Mouse (Mus musculus): ENCODE measurements around the gene Slit1.

The Slit1 gene

DNA sequence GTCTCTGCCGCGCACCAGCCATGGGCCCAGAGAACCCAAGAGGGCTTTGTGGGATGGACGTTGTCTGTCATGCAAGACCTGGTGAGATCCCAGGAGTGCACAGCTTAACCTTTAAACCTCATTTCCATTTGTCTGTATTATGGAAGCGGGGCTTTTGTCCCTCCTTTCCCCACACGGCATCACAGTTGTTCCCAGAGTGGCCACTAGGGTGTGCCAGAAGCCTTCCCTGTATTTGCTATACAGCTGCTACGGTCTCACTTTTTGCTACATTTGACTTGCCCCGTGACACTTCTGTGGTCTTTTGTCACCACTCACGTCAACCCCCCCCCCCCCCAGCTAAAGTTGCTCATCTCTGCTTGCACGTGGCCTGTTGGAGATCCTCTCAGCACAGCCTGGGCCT is 87.5 kb downstream of the Slit1 start:
- DNase-seq (ENCODE audit: low spot score in 2 of 2): peak; percentile 33 to 45

DNA sequence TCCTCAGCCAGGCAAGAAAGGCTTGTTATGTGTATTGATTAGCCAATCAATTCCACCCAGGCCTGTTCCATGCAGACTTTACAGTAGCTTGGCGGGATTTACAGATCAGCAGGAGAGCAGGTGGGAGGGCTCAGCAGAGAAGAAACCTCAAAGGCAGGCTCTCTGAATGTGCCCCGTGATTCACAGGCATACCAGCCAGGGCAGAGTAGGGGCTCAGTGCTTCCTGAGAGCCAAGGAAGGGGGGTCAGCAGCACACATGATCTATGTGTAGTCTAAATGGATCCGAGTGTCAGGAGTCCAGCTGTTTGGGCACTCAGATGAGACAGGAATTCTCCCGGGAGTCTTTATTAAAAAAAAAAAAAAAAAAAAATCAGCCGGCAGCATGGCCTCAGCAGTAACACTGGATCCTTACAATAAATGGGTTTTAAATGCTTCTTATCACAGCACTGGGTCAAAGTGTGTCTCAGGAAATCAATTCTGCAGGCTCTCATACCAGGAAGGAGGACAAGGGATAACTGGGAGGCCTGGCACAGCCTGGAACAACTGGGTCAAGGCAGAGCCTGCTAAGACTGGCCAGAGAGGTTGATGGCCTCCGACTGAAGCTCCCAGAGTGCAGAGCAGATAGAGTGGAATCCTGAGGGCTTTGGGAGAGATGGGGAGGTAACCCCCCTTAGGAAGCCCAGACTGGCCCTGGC is 88.2 kb downstream of the Slit1 start:
- DNase-seq (ENCODE audit: low spot score in 2 of 2): no peak

DNA sequence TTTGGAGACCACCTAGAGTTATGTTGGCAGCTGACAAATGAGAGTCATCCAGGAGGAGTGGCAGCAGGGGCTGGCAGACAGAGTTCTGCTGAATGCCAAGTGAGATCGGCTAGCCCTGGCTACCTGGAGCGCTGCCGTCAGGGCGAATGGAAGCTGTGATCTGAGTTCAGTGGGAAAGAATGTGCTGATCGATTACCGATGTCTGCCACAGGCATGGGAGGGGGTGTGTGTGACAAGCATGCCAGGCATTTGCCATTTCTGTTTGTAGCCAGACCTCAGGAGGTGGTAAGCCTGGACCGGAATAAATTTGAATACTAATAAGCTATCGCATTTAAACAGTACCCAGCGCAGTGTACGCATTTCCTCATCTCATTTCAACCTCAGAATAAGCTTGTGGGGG is 91.5 kb downstream of the Slit1 start:
- no peak for DNase-seq (ENCODE audit: low spot score in 2 of 2)

DNA sequence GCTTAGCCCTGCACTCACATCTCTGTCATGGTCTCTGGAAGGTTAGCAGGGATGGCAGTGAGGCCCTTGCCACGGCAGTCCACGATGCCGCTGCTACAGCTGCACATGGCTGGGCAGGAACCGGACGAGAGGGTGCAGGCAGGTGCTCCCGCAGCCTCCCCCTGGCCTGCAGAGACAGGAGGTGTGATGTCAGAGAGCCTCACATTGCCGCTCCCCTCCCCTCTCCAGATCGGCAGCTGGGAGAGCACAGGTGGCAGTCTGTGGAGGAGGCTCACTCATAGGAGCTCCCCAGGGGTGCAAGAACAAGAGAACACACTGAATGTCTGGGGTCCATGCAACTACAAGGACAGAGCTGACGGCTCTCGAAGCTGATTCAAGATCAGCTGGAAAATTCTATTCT is 94.1 kb downstream of the Slit1 start:
- DNase-seq (ENCODE audit: low spot score in 2 of 2): no peak

DNA sequence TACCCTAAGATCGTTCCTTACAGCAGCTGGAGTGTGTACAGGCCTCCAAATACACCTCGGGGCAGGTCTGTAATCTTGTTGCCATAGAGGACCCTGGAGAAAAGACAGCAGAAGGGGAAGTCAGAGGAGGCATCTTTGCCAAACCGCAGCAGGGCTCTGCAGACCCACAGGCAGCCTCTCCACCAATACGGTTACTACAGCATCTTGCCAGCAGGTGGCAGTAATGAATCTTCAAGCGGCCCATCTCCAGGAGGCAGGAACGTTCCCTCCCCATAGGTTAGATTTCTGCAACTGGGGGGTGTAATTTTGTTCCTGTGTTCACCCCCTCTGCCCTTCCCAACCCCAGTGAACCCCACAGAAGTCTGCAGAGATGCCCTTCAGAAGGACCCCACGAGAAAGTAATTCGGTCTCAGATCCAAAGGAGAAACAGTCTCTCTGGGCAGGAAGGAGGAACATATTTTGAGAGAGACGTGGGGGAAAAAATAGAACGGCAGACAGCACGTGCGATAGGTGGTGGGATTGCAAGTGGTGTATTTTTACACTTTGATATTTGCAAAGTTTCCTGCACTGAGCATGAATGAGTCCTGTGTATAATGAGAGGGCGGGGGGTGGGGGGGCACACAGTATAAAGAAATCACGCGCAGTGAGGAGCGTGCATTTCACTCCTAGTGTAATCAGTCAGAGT is 96.4 kb downstream of the Slit1 start:
- DNase-seq (ENCODE audit: low spot score in 2 of 2): peak; percentile 40 to 58

DNA sequence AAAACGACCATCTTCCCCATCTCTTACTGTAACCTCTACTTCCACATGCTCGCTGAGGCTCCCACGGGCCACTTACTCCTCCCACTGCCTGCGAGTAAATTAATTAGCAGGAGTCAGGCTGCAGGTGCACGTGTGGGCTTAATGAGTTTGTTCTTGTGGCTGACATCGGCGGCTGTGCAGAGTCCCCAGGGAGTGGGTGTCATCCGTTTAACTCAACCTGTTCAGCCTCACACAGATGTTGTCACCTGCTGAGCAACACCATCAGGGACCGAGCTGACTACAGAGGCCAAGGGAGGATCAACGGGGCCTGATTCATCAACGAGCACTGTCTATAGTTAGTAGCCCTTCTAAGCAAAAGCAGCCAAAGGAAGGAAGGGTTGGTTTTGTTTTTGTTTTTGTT is 100.5 kb downstream of the Slit1 start:
- DNase-seq (ENCODE audit: low spot score in 2 of 2): no peak

DNA sequence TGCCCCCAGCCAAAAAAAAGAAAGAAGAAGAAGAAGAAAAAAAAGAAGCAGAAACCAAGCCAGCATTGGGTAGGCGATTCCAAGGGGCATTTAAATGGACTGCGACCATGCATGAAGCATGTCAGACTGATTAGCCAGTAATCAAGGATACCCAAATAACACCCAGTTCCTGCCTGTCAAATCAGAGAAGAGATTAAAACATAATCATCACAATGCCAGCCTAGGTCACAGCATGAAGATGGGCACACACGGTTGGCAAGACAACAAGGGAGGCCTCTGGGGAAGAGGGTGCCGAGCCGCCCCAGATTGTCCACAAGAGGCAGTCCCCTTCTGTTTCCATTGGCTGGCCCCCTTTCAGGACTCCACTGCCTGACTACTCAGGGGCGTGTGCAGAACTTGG is 108.5 kb downstream of the Slit1 start:
- no peak for DNase-seq (ENCODE audit: low spot score in 2 of 2)

DNA sequence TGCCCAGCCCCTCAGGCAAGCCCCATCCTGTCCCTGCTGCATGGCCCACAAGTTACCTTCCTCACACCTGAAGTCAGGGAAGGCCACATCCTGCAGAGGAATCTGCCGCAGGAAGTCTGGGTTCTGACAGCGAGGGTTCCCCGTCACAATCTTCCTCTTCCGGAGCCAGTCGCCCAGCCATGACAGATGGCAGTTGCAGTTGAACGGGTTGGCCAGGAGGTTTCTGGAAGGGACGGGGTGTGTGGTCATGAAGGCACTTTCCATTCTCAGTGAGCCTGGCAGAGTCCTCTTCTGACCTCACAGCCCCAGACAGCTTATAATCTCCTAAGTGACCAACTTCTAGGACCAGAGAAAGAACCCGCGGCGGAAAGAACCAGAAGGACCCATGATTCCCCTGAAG is 109.4 kb downstream of the Slit1 start:
- no peak for DNase-seq (ENCODE audit: low spot score in 2 of 2)

DNA sequence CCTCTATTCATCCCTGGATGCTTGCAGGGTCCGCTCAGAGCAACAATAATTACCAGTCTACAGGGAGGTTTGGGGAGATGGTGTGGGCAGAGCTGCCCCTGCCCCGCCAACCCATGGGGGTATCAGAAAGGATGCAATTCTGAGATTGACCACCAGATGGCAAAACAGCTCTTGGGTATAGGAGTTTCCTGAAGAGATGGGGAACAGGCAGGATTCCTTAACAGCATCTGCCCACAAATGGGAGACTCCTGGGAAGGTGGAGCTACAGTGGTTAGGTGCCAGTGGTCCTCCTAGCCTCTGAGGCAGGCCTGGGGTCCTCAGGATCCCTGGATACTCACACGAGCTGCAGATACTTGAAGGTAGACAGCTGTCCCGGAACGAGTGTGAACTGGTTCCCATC is 113.9 kb downstream of the Slit1 start:
- DNase-seq (ENCODE audit: low spot score in 2 of 2): peak; percentile 8 to 17

DNA sequence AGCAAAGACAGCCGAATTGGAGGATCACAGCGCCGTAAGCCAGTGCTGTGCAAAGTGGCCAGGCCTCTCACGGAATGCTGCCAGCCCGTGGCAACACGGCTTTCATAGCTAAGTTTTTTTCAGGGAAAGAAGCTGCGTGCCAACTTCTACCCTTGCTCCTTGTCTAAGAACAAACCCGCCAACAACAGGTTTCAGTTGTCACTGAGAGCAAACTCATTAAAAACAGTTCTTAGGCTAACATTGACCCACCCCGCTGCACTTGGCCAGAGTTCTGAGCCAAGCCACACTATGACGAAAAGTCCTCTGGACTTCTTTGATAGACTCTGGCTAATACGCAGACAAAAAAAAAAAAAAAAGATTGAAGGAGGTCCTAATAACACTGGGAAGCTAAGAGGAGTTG is 114.5 kb downstream of the Slit1 start:
- no peak for DNase-seq (ENCODE audit: low spot score in 2 of 2)

DNA sequence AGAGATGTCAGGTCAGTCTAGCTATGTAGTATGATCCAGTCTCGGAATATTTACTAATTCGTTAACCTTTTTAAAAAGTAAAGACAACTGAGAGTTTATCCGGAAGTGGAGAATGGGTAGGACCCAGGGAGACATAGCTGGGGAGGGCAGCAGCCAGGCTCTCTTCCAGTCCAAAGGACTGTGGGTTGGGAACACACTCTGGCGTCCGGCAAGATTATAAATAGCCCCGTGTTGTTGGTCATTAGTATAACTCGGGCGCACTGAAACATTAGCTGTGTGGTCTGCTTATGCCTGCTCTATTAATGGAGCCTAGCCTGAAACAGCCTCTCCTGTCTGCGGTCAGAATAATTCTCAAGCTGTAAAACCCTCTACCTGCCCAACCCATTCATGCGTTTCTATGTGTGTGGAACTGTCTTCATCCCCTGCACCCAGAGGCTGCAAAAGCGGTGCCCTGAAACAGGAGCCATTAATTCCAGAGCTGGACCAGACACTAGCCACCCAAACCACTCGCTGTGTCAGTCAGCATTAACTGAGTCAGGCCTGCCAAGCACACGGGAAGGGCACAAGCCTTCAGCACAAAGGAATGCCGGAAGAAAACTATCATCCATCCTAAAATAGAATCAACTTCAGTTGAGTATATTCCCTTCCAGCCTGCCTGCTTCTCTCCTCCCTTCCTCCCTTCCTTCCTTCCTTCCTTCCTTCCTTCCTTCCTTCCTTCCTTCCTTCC is 122.9 kb downstream of the Slit1 start:
- DNase-seq (ENCODE audit: low spot score in 2 of 2): no peak

DNA sequence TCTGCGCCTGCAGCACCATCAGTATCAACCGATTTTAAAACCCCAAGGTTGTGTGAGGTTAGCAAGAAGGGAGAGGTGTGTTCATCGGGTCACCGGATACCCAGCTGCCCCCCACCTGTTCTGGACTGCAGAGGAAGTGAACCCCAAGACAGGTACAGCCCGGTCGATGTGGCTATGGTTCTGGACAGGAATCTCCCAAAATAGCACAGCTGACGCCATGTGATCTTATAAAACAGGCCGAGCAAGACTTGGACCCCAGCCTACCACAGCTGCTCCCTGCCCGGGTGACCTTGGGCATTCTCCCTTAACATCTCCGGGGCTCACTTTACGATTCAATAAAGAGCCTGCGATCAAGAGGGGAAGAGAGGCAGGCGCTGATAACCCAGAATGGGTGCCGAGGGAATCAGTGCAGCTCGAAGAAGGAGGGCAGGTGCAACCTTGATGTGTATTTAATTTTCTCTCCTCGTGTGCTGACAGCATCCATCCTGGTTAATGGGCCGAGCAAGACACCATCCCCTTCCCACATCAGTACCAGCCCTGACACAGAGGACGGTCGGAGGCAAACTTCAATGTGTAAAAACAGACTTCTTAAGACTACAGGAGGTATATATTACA is 124.6 kb downstream of the Slit1 start:
- DNase-seq (ENCODE audit: low spot score in 2 of 2): no peak

DNA sequence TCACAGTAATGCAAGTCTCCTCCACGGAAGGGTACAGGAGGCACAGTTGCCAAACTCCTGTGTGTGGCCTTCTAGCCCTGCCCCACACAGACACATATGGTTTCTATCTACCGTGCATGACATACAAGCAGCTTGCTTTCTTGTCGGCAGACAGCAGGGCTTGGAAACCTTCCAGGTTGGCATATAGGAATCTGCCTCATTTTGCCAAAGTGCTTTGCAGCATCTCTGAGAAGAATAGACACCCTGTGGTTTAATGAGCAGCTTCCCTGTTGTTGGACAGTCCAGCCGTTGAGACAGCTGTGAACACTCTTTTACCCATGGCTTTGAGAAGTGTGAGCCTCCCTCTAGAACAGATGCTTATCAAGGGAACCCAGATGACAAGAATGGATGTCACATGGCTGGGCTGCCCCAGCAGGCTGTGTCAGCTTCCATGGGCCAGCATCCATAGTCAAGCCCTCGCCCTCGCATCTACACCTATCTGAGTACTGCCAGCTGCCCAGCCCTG is 125.3 kb downstream of the Slit1 start:
- DNase-seq (ENCODE audit: low spot score in 2 of 2): no peak

DNA sequence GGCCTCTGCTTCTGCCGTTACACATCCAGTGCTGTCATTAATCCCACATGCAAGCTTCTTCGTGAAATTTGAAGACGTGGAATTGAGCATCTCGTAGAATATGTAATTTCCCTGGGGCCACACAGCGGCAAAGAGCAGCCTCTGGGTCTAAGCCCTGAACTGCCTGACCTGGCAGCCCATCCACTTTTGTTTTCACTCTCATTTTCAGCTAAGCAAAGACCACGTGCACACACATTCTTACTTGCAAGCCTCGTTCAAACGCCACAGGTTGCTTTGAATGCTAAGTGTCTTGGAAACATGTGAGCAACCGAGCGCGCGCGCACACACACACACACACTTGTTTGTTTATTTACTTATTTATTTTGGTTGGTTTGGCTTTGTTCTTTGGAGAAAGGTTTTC is 126.4 kb downstream of the Slit1 start:
- no peak for DNase-seq (ENCODE audit: low spot score in 2 of 2)

DNA sequence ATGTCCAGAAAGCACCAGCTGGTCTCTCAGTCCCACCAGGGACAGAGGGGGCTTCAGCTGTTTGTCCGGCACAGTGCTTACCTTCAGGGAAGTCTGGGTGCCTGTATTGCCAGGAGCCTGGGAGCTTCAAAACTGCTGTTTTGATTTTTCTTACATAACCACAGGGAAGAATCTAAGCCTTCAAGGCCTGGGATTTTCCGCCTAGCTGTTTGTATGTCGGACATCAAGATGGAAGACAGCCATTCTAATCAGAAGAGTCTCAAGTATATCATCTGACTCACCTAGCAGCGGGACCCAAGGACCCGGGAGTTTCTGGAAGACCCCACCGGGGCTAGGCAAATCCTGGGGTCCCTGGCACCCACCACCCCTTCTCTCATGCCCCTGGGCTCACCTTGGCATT is 127.2 kb downstream of the Slit1 start:
- no peak for DNase-seq (ENCODE audit: low spot score in 2 of 2)

DNA sequence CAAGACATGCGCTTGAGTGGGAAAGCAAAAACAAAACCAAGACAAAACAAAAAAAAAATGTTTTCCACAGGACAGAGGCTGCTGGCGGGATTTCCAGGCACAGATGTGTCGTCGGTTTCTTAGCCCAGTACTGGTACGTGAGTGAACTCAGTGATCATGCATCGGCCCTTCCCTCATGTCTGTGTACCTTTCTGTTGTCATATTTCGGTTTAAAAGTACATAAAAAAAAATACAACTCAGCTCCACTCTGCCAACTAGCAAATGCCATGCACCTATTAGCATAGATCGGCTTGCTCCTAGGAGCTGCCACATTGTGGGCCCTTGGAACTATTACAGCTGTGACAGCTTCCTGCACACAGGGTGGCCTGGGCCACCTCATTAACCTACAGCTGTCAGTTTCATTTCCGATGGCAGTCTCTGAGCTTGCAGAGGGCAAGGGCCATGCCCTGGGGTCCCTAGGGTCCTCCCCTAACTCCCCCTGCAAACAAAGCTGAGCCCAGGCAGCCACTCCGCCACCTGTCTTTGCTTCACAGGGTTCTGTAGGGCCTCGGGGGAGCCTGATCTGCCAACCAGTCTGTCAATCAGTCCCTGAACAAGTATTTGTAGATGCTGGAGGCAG is 127.8 kb downstream of the Slit1 start:
- no peak for DNase-seq (ENCODE audit: low spot score in 2 of 2)

DNA sequence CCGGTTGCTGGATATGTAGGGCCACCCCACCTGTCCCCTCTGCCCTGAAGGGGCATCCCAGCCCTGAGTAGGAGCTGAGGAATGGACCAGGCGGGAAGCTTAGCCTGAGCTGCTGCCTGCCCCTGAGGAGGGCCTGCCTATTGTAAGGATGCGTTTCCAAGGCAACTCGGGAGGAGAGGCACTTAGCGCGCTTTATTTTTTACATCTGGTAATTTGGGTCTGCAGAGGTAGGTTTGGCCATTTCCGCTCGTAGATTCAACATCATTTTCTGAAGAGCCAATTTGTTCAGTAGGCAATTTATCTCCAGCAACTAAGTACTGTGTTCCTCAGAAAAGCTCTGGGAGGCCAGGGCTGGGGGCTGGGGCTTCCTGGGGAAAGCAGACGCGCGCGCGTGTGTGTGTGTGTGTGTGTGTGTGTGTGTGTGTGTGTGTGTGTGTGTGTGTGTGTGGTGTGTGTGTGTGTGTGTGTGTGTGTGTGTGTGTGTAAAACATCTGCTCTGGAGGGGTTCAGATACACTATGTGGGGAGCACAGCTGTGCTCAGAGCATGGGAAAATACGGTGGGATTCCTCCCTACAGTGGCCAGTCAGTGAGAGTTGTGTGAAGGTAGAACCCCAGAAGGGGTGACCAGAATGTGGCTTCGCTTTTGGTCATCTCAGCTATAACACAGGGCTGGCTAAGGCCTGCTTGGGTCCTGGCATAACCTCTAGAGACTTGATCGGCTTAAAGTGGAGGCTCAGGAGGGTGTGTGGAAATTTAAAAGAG is 130.0 kb downstream of the Slit1 start:
- DNase-seq (ENCODE audit: low spot score in 2 of 2): no peak

DNA sequence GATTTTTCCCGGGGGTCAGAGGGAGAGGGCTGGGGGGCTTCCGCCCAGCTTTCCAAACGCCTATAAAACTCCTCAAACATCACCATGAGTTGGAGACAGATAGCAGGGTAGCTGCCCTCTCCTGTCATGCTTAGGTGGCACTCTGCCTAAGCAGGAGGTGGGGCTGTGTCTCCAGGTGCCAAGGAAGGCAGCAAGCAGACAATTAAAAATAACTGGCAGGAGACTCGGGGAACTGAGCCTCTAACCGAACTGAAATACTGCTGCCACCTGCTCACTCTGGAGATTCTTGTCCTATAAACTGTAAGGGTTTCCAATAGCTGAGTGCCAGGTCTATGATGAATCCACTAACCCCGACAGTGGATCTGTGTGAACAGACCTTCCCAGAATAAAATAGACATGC is 131.8 kb downstream of the Slit1 start:
- DNase-seq (ENCODE audit: low spot score in 2 of 2): no peak

DNA sequence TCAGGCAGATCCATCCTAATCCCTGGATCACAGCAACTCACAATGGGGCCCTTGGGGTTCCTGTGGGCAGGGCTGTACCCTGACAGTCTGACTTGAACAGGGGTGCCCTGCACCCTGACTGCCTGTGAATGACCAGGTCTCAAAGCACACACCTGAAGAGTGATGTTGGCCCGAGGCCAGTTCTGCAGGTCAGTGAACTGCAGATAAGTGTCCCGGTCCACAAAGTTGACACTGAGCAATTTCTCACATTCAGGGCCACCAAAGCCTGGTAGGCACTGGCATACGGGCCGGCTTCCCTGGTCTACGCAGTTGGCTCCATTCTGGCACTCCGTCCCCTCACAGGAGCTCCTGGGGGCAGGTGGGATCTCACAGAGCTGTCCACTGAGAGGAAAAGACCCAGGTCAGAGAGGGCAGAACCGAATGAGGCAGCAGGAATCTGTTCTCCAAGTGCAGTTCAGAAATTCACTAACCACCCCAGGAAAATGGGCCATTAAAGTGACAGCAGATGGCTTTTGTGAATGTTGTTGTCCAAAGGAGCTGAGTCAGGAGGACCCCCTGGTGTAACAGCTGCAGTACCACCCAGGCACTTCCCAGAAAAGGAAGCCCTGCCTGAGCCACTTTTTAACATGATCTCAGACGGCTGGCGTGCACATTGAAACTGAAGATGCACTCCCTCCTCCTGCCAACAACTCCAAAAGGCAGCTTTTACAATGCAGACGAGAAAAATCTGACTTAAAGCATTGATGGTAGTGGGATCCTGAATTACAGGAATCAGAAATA is 137.1 kb downstream of the Slit1 start:
- no peak for DNase-seq (ENCODE audit: low spot score in 2 of 2)

DNA sequence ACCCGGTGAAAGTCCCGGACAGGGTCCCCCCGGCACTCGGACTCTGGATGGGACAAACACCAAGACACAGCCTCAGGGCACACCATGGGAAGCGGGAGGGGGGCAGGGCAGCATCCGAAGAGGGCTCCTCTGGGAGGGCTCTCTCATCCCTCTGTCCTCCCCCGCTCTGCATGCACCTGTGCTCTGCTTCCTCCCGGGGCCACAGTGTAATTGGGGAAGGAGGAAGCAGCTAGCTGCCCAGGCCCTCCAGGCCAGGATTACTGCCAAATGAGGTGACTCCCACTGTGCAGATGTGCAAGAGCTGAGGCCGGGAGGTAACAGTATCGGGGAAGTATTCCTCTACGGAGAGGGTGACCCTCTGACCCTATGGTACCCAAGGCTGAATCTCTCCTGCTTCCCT is 142.8 kb downstream of the Slit1 start:
- DNase-seq (ENCODE audit: low spot score in 2 of 2): no peak
